Mouse (Mus musculus): ENCODE measurements around the gene Ldlr. TPM values are rescaled to one million over a fixed set of nuclear protein-coding genes. Genes with fewer than 3 reads are reported as not detected.
"Not testable (repeated sequence)": the region's sequence is repeated elsewhere in the genome, so short reads cannot be mapped to it uniquely, and the experiment has no call there.

Gene Ldlr
- polyA plus RNA-seq, 1 experiment = 11.2 TPM

- Histone ChIP-seq H3K27ac (replicated peaks; ENCODE audit: low read depth, low read length) (no peak overlapping the region), H3K4me1 (ENCODE audit: control insufficient read depth, insufficient read depth, insufficient read length, low read length) (peaks cover 5% of the 10 kb centered on the region), H3K4me3 (ENCODE audit: insufficient read depth, low read depth, low read length) (no peak overlapping the region)
Observed at GRCm38 (mm10) chr9:21786906-21787305, 63.6 kb downstream of the Ldlr start.

- Histone ChIP-seq H3K27ac (replicated peaks; ENCODE audit: low read depth, low read length) (no peak overlapping the region), H3K4me1 (ENCODE audit: control insufficient read depth, insufficient read depth, insufficient read length, low read length) (peaks cover 9% of the 10 kb centered on the region)
Observed at GRCm38 (mm10) chr9:21787654-21788053, 64.4 kb downstream of the Ldlr start.

GRCm38 (mm10) chr9:21788234-21788633 lies 65.0 kb downstream of the Ldlr start:
- Histone ChIP-seq H3K4me3 (ENCODE audit: insufficient read depth, low read depth, low read length) (no peak overlapping the region), H3K4me1 (ENCODE audit: control insufficient read depth, insufficient read depth, insufficient read length, low read length) (peaks cover 13% of the 10 kb centered on the region), H3K27ac (replicated peaks; ENCODE audit: low read depth, low read length) (0 out of 2 replicates have a peak overlapping the region, but pooled peaks have one; percentile 3)

More at GRCm38 (mm10) chr9:21787654-21788053, 64.4 kb downstream of the Ldlr start:
- H3K4me3 ChIP-seq (ENCODE audit: insufficient read depth, low read depth, low read length) = no peak overlapping the region

GRCm38 (mm10) chr9:21791861-21792260 lies 68.6 kb downstream of the Ldlr start:
- H3K4me1 ChIP-seq (ENCODE audit: control insufficient read depth, insufficient read depth, insufficient read length, low read length) = peaks cover 14% of the 10 kb centered on the region
- H3K27ac ChIP-seq (replicated peaks; ENCODE audit: low read depth, low read length) = peak overlapping the region; percentile 23; the same call in 1 of the 2 replicates
- H3K4me3 ChIP-seq (ENCODE audit: insufficient read depth, low read depth, low read length) = no peak overlapping the region

- no peak overlapping the region for H3K27ac ChIP-seq (replicated peaks; ENCODE audit: low read depth, low read length)
- no peak overlapping the region for H3K4me3 ChIP-seq (ENCODE audit: insufficient read depth, low read depth, low read length)
- H3K4me1 ChIP-seq (ENCODE audit: control insufficient read depth, insufficient read depth, insufficient read length, low read length) = peaks cover 17% of the 10 kb centered on the region
Observed at GRCm38 (mm10) chr9:21792644-21793043, 69.4 kb downstream of the Ldlr start.

GRCm38 (mm10) chr9:21793507-21793906 lies 70.2 kb downstream of the Ldlr start:
- H3K4me3 ChIP-seq (ENCODE audit: insufficient read depth, low read depth, low read length); H3K27ac ChIP-seq (replicated peaks; ENCODE audit: low read depth, low read length): not testable (repeated sequence)
- peaks cover 17% of the 10 kb centered on the region for H3K4me1 ChIP-seq (ENCODE audit: control insufficient read depth, insufficient read depth, insufficient read length, low read length)

GRCm38 (mm10) chr9:21794344-21794834 lies 71.1 kb downstream of the Ldlr start:
- Histone ChIP-seq H3K4me3 (ENCODE audit: insufficient read depth, low read depth, low read length) (no peak overlapping the region), H3K27ac (replicated peaks; ENCODE audit: low read depth, low read length) (no peak overlapping the region), H3K4me1 (ENCODE audit: control insufficient read depth, insufficient read depth, insufficient read length, low read length) (peaks cover 20% of the 10 kb centered on the region)

- Histone ChIP-seq H3K4me3 (ENCODE audit: insufficient read depth, low read depth, low read length) (no peak overlapping the region), H3K4me1 (ENCODE audit: control insufficient read depth, insufficient read depth, insufficient read length, low read length) (peaks cover 20% of the 10 kb centered on the region)
Observed at GRCm38 (mm10) chr9:21794925-21795324, 71.6 kb downstream of the Ldlr start.

GRCm38 (mm10) chr9:21795579-21795978 lies 72.3 kb downstream of the Ldlr start:
- peaks cover 20% of the 10 kb centered on the region for H3K4me1 ChIP-seq (ENCODE audit: control insufficient read depth, insufficient read depth, insufficient read length, low read length)
- no peak overlapping the region for H3K4me3 ChIP-seq (ENCODE audit: insufficient read depth, low read depth, low read length)
- H3K27ac ChIP-seq (replicated peaks; ENCODE audit: low read depth, low read length) = no peak overlapping the region

More at GRCm38 (mm10) chr9:21794925-21795324, 71.6 kb downstream of the Ldlr start:
- no peak overlapping the region for H3K27ac ChIP-seq (replicated peaks; ENCODE audit: low read depth, low read length)

- Histone ChIP-seq H3K4me1 (ENCODE audit: control insufficient read depth, insufficient read depth, insufficient read length, low read length) (peaks cover 20% of the 10 kb centered on the region), H3K4me3 (ENCODE audit: insufficient read depth, low read depth, low read length) (no peak overlapping the region; the same call in 1 of the 2 replicates), H3K27ac (replicated peaks; ENCODE audit: low read depth, low read length) (no peak overlapping the region)
Observed at GRCm38 (mm10) chr9:21796259-21796658, 73.0 kb downstream of the Ldlr start.

- Histone ChIP-seq H3K27ac (replicated peaks; ENCODE audit: low read depth, low read length) (no peak overlapping the region), H3K4me3 (ENCODE audit: insufficient read depth, low read depth, low read length) (peak overlapping the region; percentile 92), H3K4me1 (ENCODE audit: control insufficient read depth, insufficient read depth, insufficient read length, low read length) (peaks cover 20% of the 10 kb centered on the region)
Observed at GRCm38 (mm10) chr9:21796919-21797318, 73.6 kb downstream of the Ldlr start.

GRCm38 (mm10) chr9:21797921-21798344 lies 74.7 kb downstream of the Ldlr start:
- Histone ChIP-seq H3K27ac (replicated peaks; ENCODE audit: low read depth, low read length) (peak overlapping the region; percentile 80), H3K4me1 (ENCODE audit: control insufficient read depth, insufficient read depth, insufficient read length, low read length) (peaks cover 13% of the 10 kb centered on the region), H3K4me3 (ENCODE audit: insufficient read depth, low read depth, low read length) (peak overlapping the region; percentile 92)

- Histone ChIP-seq H3K27ac (replicated peaks; ENCODE audit: low read depth, low read length) (peak within 1 kb of the TSS; percentile 85), H3K4me1 (ENCODE audit: control insufficient read depth, insufficient read depth, insufficient read length, low read length) (peaks cover 12% of the 10 kb centered on the region), H3K4me3 (ENCODE audit: insufficient read depth, low read depth, low read length) (peak within 1 kb of the TSS; percentile 92)
Observed at GRCm38 (mm10) chr9:21798345-21799009, 75.2 kb downstream of the Ldlr start, which contains the start of gene Kank2. Kank2 (minus strand) TSS chr9:21798744.

- Histone ChIP-seq H3K27ac (replicated peaks; ENCODE audit: low read depth, low read length) (peak overlapping the region; percentile 26; the same call in 1 of the 2 replicates), H3K4me3 (ENCODE audit: insufficient read depth, low read depth, low read length) (peak overlapping the region; percentile 92), H3K4me1 (ENCODE audit: control insufficient read depth, insufficient read depth, insufficient read length, low read length) (peaks cover 12% of the 10 kb centered on the region)
Observed at GRCm38 (mm10) chr9:21799010-21799350, 75.7 kb downstream of the Ldlr start.
